Mouse (Mus musculus) right cerebral cortex, adult 2 months (tissue): ENCODE measurements around the gene Calhm3.
"Not testable (repeated sequence)": the region's sequence is repeated elsewhere in the genome, so short reads cannot be mapped to it uniquely, and the experiment has no call there.

Source experiments
- DNase-seq, 2 experiments: peaks; one replicate each; pipeline ENCODE4 v3.0.0; 2021 to 2022; ENCODE audit warnings: low spot score in 2 of 2

Gene Calhm3

GRCm38 (mm10) chr19:47167617-47168214 lies 10.2 kb upstream of the Calhm3 start:
- DNase-seq, result no peak

GRCm38 (mm10) chr19:47166758-47167157 lies 9.2 kb upstream of the Calhm3 start:
- no peak for DNase-seq

- no peak for DNase-seq
Observed at GRCm38 (mm10) chr19:47163176-47163744, 5.7 kb upstream of the Calhm3 start.

- no peak for DNase-seq
Observed at GRCm38 (mm10) chr19:47161669-47162068, 4.1 kb upstream of the Calhm3 start.

- DNase-seq, result no peak
Observed at GRCm38 (mm10) chr19:47153767-47154166, 3.8 kb downstream of the Calhm3 start.

- no peak for DNase-seq
Observed at GRCm38 (mm10) chr19:47152062-47152369, 5.5 kb downstream of the Calhm3 start.

- no peak for DNase-seq
Observed at GRCm38 (mm10) chr19:47151332-47152061, 6.1 kb downstream of the Calhm3 start.

GRCm38 (mm10) chr19:47149854-47150253 lies 7.7 kb downstream of the Calhm3 start:
- no peak for DNase-seq

- DNase-seq, result no peak
Observed at GRCm38 (mm10) chr19:47148267-47148847, 9.2 kb downstream of the Calhm3 start.

GRCm38 (mm10) chr19:47144154-47144553 lies 13.4 kb downstream of the Calhm3 start, which contains the start of gene Calhm1:
Calhm1 (minus strand) TSS chr19:47144254.
- DNase-seq, result no peak

- no peak for DNase-seq
Observed at GRCm38 (mm10) chr19:47142438-47142837, 15.1 kb downstream of the Calhm3 start.

GRCm38 (mm10) chr19:47139611-47140010 lies 18.0 kb downstream of the Calhm3 start:
- DNase-seq, result not testable (repeated sequence)

GRCm38 (mm10) chr19:47137771-47138421 lies 19.7 kb downstream of the Calhm3 start, which contains the start of gene Calhm2:
Calhm2 (minus strand) TSS chr19:47138294.
- DNase-seq, result peak; percentile 64 to 70

GRCm38 (mm10) chr19:47137051-47137581 lies 20.4 kb downstream of the Calhm3 start:
- DNase-seq, result peak; percentile 57

GRCm38 (mm10) chr19:47136170-47136569 lies 21.4 kb downstream of the Calhm3 start:
- no peak for DNase-seq

- no peak for DNase-seq
Observed at GRCm38 (mm10) chr19:47135568-47135967, 22.0 kb downstream of the Calhm3 start.

- DNase-seq, result no peak
Observed at GRCm38 (mm10) chr19:47133161-47133560, 24.4 kb downstream of the Calhm3 start.

- DNase-seq, result no peak
Observed at GRCm38 (mm10) chr19:47130551-47131125, 26.9 kb downstream of the Calhm3 start.

GRCm38 (mm10) chr19:47128835-47129234 lies 28.7 kb downstream of the Calhm3 start:
- DNase-seq, result no peak

GRCm38 (mm10) chr19:47128164-47128563 lies 29.4 kb downstream of the Calhm3 start:
- DNase-seq, result no peak

GRCm38 (mm10) chr19:47122802-47123201 lies 34.8 kb downstream of the Calhm3 start:
- DNase-seq, result no peak

- DNase-seq, result no peak
Observed at GRCm38 (mm10) chr19:47121054-47121453, 36.5 kb downstream of the Calhm3 start.
